Mouse (Mus musculus) kidney, adult 2 months (tissue): ENCODE measurements at regions not wholly inside any gene's neighbourhood (a gene's known extent, or its start where the extent isn't known, plus 50 kb on each side); places are given as distances from the start of the nearest gene placed in this dataset.

Source experiments
- DNase-seq: peaks from one replicate; pipeline ENCODE4 v3.0.0; 2021
- H3K27ac ChIP-seq: fragments of 200-500 bp; 2 replicates; pipeline ENCODE4 v1.5.1; 2012; ENCODE audit warnings: low read depth, low read length, control low read depth, inconsistent platforms; ENCODE audit not compliant: insufficient read depth
- H3K27me3 ChIP-seq: fragments of 200-500 bp; replicated peaks from 2 replicates; pipeline ENCODE4 v1.6.1; 2012; ENCODE audit warnings: mild to moderate bottlenecking, moderate library complexity, low read length, inconsistent platforms; ENCODE audit not compliant: control insufficient read depth, insufficient read depth
- H3K36me3 ChIP-seq: fragments of 200-500 bp; 2 replicates; pipeline ENCODE4 v1.6.1; 2012; ENCODE audit warnings: mild to moderate bottlenecking, moderate library complexity, low read length, inconsistent platforms; ENCODE audit not compliant: control insufficient read depth, insufficient read depth
- H3K4me1 ChIP-seq: fragments of 200-500 bp; 2 replicates; pipeline ENCODE4 v1.6.1; 2011; ENCODE audit warnings: low read length; ENCODE audit not compliant: control insufficient read depth, insufficient read depth
- H3K4me3 ChIP-seq: fragments of 200-500 bp; 2 replicates; pipeline ENCODE4 v1.5.1; 2011; ENCODE audit warnings: mild to moderate bottlenecking, low read depth, low read length, control low read depth; ENCODE audit not compliant: insufficient read depth
- CTCF ChIP-seq: fragments of 200-500 bp; conservative IDR thresholded peaks from 2 replicates; pipeline ENCODE4 v1.5.1; 2011; ENCODE audit warnings: low read depth, mild to moderate bottlenecking, control low read depth, low read length, moderate library complexity, mixed read lengths; ENCODE audit not compliant: insufficient read depth, insufficient read length
- POLR2A ChIP-seq: fragments of 200-500 bp; IDR thresholded peaks from one replicate; pipeline ENCODE4 v1.6.1; 2011; ENCODE audit warnings: low read depth, low read length, control low read depth
- whole genome bisulfite sequencing: fragments of 180-500 bp; shearing (Covaris S2); methylation state at CpG from one replicate; pipeline ENCODE4 v1.1.7; 2018; 5-methylcytosine and 5-hydroxymethylcytosine counted together

- Histone ChIP-seq H3K4me1 (no peaks in the 10 kb centered on the region), H3K27me3 (no peaks in the 10 kb centered on the region), H3K27ac (no peak overlapping the region), H3K4me3 (no peak overlapping the region), H3K36me3 (no peaks in the 10 kb centered on the region)
- DNase-seq: peak; percentile 1
- no peak; the same call in 1 of the 2 replicates for TF ChIP-seq CTCF
- no peak for TF ChIP-seq POLR2A
- WGBS: 58% methylated on average over 6 of the region's 6 CpGs
Observed at GRCm38 (mm10) chr4:10508163-10508821, 366.0 kb upstream of the 2610301B20Rik start.

DNA sequence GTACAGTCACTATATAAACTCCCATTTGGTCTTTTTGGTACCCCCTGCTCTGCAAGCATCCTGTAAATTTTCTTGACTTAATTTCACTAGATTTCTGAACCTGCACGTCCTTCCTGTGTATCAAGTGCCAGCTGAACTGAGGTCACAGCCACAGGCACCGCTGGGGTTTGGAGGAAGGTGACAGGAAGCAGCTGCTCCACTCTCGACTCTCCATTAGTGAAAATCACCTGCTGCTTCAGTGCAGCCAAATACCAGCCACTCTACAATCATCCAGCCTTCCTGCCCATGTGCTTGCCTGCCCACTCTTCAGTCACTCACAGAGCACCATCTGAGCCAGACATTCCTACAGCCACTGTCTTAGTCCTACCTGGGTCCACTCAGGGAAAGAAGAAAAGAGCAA lies 364.3 kb upstream of the 2610301B20Rik start:
- no peak for DNase-seq
- WGBS: 7% methylated on average over 3 of the region's 3 CpGs
- no peaks in the 10 kb centered on the region for H3K27me3 ChIP-seq
- no peaks in the 10 kb centered on the region for H3K36me3 ChIP-seq
- no peak for TF ChIP-seq POLR2A
- TF ChIP-seq CTCF: no peak
- no peak overlapping the region for H3K4me3 ChIP-seq
- H3K4me1 ChIP-seq: no peaks in the 10 kb centered on the region
- H3K27ac ChIP-seq: no peak overlapping the region

DNA sequence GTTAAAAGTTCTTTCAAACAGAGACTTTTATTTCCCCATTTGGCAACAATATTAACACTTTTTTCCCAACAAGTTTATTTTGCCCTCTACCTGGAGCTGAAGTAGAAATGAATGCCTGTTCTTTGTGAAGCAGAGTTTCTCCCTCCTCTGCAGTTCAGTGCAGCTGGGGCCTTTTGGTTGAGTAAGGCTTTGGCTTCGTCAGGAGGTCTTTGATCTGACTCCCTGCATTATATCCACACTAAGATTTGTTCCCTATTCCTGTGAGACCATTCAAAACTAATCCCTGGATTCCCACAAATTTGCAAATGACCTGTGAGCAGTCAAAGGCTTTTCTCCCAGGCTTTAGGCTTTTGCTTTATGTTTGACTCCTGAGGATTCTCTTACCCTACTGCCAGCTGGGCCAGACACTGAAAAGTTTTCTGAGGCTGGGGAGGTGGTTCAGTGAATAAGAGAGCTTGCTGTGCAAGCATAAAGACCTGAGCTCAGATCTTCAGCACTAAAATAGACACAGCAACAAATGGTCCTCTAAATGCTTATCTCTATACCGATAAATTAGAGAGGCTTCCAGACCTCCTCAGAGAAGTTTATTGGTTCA lies 323.5 kb upstream of the 2610301B20Rik start:
- 56% methylated on average over 2 of the region's 2 CpGs for WGBS
- no peak for DNase-seq
- Histone ChIP-seq H3K4me3 (no peak overlapping the region), H3K4me1 (no peaks in the 10 kb centered on the region), H3K27me3 (no peaks in the 10 kb centered on the region), H3K27ac (no peak overlapping the region), H3K36me3 (no peaks in the 10 kb centered on the region)
- TF ChIP-seq CTCF (no peak), POLR2A (no peak)

- TF ChIP-seq POLR2A (no peak), CTCF (no peak)
- 89% methylated on average over 5 of the region's 5 CpGs for WGBS
- H3K4me3 ChIP-seq: no peak overlapping the region
- no peak for DNase-seq
- no peaks in the 10 kb centered on the region for H3K4me1 ChIP-seq
- no peaks in the 10 kb centered on the region; the same call in 1 of the 2 replicates for H3K27me3 ChIP-seq
- no peak overlapping the region for H3K27ac ChIP-seq
- H3K36me3 ChIP-seq: no peaks in the 10 kb centered on the region
Observed at GRCm38 (mm10) chr4:10553724-10554123, 320.6 kb upstream of the 2610301B20Rik start.

GRCm38 (mm10) chr4:10560078-10560477 lies 314.2 kb upstream of the 2610301B20Rik start:
- Histone ChIP-seq H3K36me3 (no peaks in the 10 kb centered on the region), H3K27ac (no peak overlapping the region), H3K4me1 (no peaks in the 10 kb centered on the region), H3K4me3 (no peak overlapping the region), H3K27me3 (no peaks in the 10 kb centered on the region; the same call in 1 of the 2 replicates)
- TF ChIP-seq CTCF (no peak), POLR2A (no peak)
- no peak for DNase-seq
- WGBS: 78% methylated on average over 3 of the region's 3 CpGs

- no peaks in the 10 kb centered on the region for H3K36me3 ChIP-seq
- H3K4me1 ChIP-seq: no peaks in the 10 kb centered on the region
- H3K27me3 ChIP-seq: no peaks in the 10 kb centered on the region
- no peak overlapping the region for H3K4me3 ChIP-seq
- DNase-seq: no peak
- no peak for TF ChIP-seq CTCF
- no peak for TF ChIP-seq POLR2A
- no peak overlapping the region for H3K27ac ChIP-seq
- 78% methylated on average over 10 of the region's 10 CpGs for WGBS
Observed at GRCm38 (mm10) chr4:10604513-10604912, 269.8 kb upstream of the 2610301B20Rik start.

- no peak for TF ChIP-seq POLR2A
- TF ChIP-seq CTCF: no peak
- Histone ChIP-seq H3K4me1 (no peaks in the 10 kb centered on the region), H3K27me3 (no peaks in the 10 kb centered on the region), H3K36me3 (no peaks in the 10 kb centered on the region), H3K27ac (no peak overlapping the region), H3K4me3 (no peak overlapping the region)
- no peak for DNase-seq
- 74% methylated on average over 7 of the region's 7 CpGs for WGBS
Observed at GRCm38 (mm10) chr4:10607855-10608576, 266.3 kb upstream of the 2610301B20Rik start.
